Mouse (Mus musculus): ENCODE data around the gene Tbc1d22a. TPM values are rescaled to one million over a fixed set of nuclear protein-coding genes. Genes with fewer than 3 reads are reported as not detected.
A peak's percentile ranks its signal among the peaks of the same experiment; 100 is the strongest.

Tbc1d22a gene
- polyA plus RNA-seq, 1 experiment from 2014 or later, result 8.7 TPM

DNA sequence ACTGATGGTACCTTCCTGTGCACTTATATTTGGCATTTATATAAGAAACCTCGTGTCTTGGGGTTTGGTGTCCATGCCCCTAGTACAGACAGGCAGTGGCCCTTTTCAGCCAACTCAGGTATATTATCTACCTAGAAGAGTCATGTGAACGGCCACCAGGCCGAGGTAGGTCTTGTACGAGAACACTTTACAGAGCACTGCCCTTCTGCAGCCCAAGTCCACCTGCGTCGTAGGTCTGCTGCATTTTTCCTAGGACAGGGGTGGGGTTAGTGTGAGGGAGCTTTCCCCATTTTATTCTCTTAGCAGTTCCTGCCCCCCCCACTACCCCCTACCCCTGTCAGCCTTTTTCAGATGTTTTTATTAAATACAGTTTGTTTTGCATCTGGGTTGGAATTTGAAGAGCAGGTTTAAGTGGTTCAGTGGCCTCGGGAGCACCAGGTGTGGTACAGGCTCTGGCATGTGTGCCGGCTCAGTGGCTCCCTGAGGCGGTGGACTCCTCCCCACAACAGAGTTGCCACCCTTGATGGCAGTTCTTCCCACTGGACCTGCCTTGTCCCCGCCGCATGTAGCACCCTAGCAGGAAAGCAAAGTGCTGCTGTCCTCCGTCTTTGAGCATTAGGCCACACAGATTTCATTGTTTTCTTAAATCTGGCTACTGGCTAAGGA lies 277.3 kb downstream of the Tbc1d22a start:
- 89% methylated on average over 12 of the region's 12 CpGs for WGBS
- H3K4me1 ChIP-seq (replicated peaks; ENCODE audit: control insufficient read depth, insufficient read depth, low read length), result 0 out of 2 replicates have a peak, but pooled peaks cover 2% of the 10 kb centered on the region
- H3K9ac ChIP-seq (ENCODE audit: low read length), result no peak overlapping the region
- no peaks in the 10 kb centered on the region for H3K27me3 ChIP-seq (ENCODE audit: control insufficient read depth, insufficient read depth, low read length)
- H3K36me3 ChIP-seq (ENCODE audit: control insufficient read depth, insufficient read depth, low read length), result no peaks in the 10 kb centered on the region
- H3K9me3 ChIP-seq (ENCODE audit: control insufficient read depth, low read length), result no peaks in the 10 kb centered on the region
- no peak overlapping the region for H3K4me2 ChIP-seq (ENCODE audit: low read depth, low read length, severe bottlenecking)
- DNase-seq (ENCODE audit: low spot score) (no peak), ATAC-seq (replicated peaks; ENCODE audit: low FRiP score) (no peak)
- H3K27ac ChIP-seq (ENCODE audit: low read depth, low read length), result no peak overlapping the region
- no peak overlapping the region for H3K4me3 ChIP-seq (ENCODE audit: low read depth, low read length)

DNA sequence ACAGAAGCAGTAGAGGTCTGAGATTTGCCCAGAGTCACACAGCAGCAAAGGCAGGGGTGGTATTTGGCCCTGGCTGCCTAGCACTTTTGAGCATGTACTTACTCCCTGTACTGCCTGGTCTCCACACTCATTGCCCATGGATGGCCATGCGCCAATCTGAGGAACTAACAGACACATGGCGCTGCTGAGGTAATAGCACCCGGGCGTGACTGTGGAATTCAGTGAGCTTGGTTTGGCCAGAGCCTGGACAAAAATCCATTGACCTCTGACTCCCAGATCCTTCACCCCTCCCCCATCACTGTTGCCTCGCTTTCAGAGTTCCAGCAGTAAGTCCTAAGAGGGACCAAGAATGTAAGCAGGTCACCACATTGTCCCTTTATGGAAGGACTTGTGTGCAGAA lies 278.4 kb downstream of the Tbc1d22a start:
- ATAC-seq (replicated peaks; ENCODE audit: low FRiP score) (no peak), DNase-seq (ENCODE audit: low spot score) (no peak)
- Histone ChIP-seq H3K4me3 (ENCODE audit: low read depth, low read length) (no peak overlapping the region), H3K27me3 (ENCODE audit: control insufficient read depth, insufficient read depth, low read length) (no peaks in the 10 kb centered on the region), H3K9ac (ENCODE audit: low read length) (no peak overlapping the region), H3K4me2 (ENCODE audit: low read depth, low read length, severe bottlenecking) (no peak overlapping the region), H3K9me3 (ENCODE audit: control insufficient read depth, low read length) (no peaks in the 10 kb centered on the region), H3K4me1 (replicated peaks; ENCODE audit: control insufficient read depth, insufficient read depth, low read length) (no peaks in the 10 kb centered on the region), H3K36me3 (ENCODE audit: control insufficient read depth, insufficient read depth, low read length) (no peaks in the 10 kb centered on the region), H3K27ac (ENCODE audit: low read depth, low read length) (no peak overlapping the region)
- WGBS, result 80% methylated on average over 5 of the region's 5 CpGs

DNA sequence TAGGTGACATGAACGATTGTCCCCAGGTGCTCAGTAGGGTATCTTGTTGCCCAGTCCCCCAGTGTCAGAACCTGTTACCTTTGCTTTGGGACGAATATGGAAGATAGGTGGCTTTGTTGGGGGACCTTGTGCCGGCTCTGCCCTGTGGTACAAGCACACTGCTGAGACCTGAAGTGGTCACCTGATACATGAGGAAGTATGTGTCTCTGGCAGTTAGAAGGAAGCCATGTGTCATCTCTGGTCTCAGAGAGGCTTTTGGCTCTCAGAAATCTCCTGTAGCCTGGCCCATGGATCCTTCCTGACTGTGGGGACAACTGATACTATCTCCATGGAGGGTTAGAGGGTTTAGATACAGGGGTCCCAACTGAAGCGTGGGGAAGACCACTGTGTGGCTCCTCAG lies 281.9 kb downstream of the Tbc1d22a start:
- WGBS, result 88% methylated on average over 4 of the region's 4 CpGs
- Histone ChIP-seq H3K4me2 (ENCODE audit: low read depth, low read length, severe bottlenecking) (no peak overlapping the region), H3K4me3 (ENCODE audit: low read depth, low read length) (no peak overlapping the region), H3K36me3 (ENCODE audit: control insufficient read depth, insufficient read depth, low read length) (no peaks in the 10 kb centered on the region), H3K27me3 (ENCODE audit: control insufficient read depth, insufficient read depth, low read length) (no peaks in the 10 kb centered on the region), H3K4me1 (replicated peaks; ENCODE audit: control insufficient read depth, insufficient read depth, low read length) (no peaks in the 10 kb centered on the region), H3K27ac (ENCODE audit: low read depth, low read length) (no peak overlapping the region), H3K9ac (ENCODE audit: low read length) (no peak overlapping the region), H3K9me3 (ENCODE audit: control insufficient read depth, low read length) (no peaks in the 10 kb centered on the region)
- DNase-seq (ENCODE audit: low spot score), result no peak
- no peak for ATAC-seq (replicated peaks; ENCODE audit: low FRiP score)

DNA sequence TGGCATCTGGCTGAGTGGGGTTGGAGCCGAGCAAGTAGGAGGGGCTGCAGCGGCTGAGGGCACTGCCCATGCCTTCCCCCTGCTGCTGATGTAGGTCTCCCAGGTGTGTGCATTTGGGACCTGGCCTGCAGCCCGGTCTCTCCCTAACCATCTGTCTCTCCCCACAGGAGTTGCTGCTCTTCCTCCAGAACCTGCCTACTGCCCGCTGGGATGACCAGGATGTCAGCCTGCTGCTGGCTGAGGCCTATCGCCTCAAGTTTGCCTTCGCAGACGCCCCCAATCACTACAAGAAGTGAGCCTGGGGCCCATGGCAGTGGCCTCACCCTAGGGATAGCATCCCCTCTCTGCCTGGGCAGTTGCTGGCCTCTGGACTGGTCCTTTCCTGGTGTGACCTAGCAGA lies 282.4 kb downstream of the Tbc1d22a start:
- ATAC-seq (replicated peaks; ENCODE audit: low FRiP score) (no peak), DNase-seq (ENCODE audit: low spot score) (no peak)
- H3K36me3 ChIP-seq (ENCODE audit: control insufficient read depth, insufficient read depth, low read length), result no peaks in the 10 kb centered on the region
- H3K4me2 ChIP-seq (ENCODE audit: low read depth, low read length, severe bottlenecking), result no peak overlapping the region
- H3K9ac ChIP-seq (ENCODE audit: low read length), result no peak overlapping the region
- no peak overlapping the region for H3K4me3 ChIP-seq (ENCODE audit: low read depth, low read length)
- H3K27ac ChIP-seq (ENCODE audit: low read depth, low read length), result no peak overlapping the region
- no peaks in the 10 kb centered on the region for H3K27me3 ChIP-seq (ENCODE audit: control insufficient read depth, insufficient read depth, low read length)
- H3K4me1 ChIP-seq (replicated peaks; ENCODE audit: control insufficient read depth, insufficient read depth, low read length), result no peaks in the 10 kb centered on the region
- WGBS, result 89% methylated on average over 7 of the region's 7 CpGs
- H3K9me3 ChIP-seq (ENCODE audit: control insufficient read depth, low read length), result no peaks in the 10 kb centered on the region

DNA sequence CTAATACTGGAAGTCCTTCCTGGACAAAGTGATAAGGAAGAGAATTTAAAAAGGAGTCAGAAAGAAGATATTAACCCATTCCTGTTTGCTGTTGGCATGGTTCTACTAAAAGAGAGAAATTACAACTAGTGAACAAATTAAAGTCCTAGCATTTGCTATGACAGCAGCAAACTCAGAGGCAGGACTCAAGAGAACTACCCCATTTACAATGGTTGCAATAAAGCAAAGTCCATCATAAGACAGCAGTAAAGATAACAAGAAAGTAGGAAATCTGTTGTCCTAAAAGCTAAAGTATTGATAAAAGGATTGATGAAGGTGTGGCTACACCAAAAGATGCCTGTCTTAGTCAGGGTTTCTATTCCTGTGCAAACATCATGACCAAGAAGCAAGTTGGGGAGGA lies 286.3 kb downstream of the Tbc1d22a start:
- no peaks in the 10 kb centered on the region for H3K9me3 ChIP-seq (ENCODE audit: control insufficient read depth, low read length)
- H3K9ac ChIP-seq (ENCODE audit: low read length), result no peak overlapping the region
- no peak overlapping the region for H3K4me2 ChIP-seq (ENCODE audit: low read depth, low read length, severe bottlenecking)
- no peak for ATAC-seq (replicated peaks; ENCODE audit: low FRiP score)
- no peak overlapping the region for H3K4me3 ChIP-seq (ENCODE audit: low read depth, low read length)
- no peaks in the 10 kb centered on the region for H3K27me3 ChIP-seq (ENCODE audit: control insufficient read depth, insufficient read depth, low read length)
- H3K36me3 ChIP-seq (ENCODE audit: control insufficient read depth, insufficient read depth, low read length), result no peaks in the 10 kb centered on the region
- no peak for DNase-seq (ENCODE audit: low spot score)
- H3K4me1 ChIP-seq (replicated peaks; ENCODE audit: control insufficient read depth, insufficient read depth, low read length), result no peaks in the 10 kb centered on the region
- no peak overlapping the region for H3K27ac ChIP-seq (ENCODE audit: low read depth, low read length)

DNA sequence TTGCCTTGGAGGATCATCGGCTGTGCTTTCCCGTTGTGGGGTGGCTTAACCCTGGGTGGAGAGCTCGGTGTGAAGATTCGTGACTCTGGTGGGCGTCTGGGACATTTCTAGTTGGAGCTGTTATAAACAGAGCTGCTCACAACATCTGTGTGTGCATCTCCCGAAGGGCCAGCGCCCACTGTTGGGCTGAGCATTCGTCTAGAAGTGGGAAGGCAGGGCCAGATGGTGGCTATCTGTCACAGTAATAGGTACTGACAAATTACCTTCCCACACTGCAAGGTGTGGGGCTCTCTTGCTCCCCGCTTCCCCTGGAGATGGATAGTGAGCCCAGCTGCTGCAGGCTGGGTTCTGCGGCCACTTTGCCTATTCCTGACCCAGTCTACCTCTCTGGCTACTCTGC lies 289.2 kb downstream of the Tbc1d22a start:
- ATAC-seq (replicated peaks; ENCODE audit: low FRiP score), result no peak
- H3K4me2 ChIP-seq (ENCODE audit: low read depth, low read length, severe bottlenecking), result no peak overlapping the region
- no peak overlapping the region for H3K4me3 ChIP-seq (ENCODE audit: low read depth, low read length)
- no peak overlapping the region for H3K27ac ChIP-seq (ENCODE audit: low read depth, low read length)
- WGBS, result 90% methylated on average over 10 of the region's 10 CpGs
- no peak overlapping the region for H3K9ac ChIP-seq (ENCODE audit: low read length)
- H3K4me1 ChIP-seq (replicated peaks; ENCODE audit: control insufficient read depth, insufficient read depth, low read length), result no peaks in the 10 kb centered on the region
- H3K9me3 ChIP-seq (ENCODE audit: control insufficient read depth, low read length), result no peaks in the 10 kb centered on the region
- peak; percentile 43 for DNase-seq (ENCODE audit: low spot score)
- H3K27me3 ChIP-seq (ENCODE audit: control insufficient read depth, insufficient read depth, low read length), result no peaks in the 10 kb centered on the region
- no peaks in the 10 kb centered on the region for H3K36me3 ChIP-seq (ENCODE audit: control insufficient read depth, insufficient read depth, low read length)

DNA sequence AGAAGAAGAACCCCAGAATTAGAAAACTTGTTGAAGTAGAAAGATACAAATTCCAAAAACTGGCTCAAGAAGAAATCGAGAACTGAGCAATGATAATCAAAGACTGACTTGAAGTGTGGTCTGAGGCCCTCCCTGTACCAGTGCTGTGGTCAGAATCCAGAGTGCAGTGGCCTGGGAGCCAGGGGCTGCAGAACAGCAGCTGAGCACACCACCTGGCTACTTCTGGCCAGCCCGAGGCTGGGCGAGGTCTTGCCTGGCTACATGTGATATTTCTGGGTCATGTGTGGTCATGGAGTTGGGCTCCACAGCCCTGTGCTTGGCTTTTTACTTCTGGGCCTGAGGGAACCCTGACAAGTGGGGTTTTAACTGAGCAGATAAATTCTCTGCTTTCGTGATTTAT lies 292.4 kb downstream of the Tbc1d22a start:
- H3K4me2 ChIP-seq (ENCODE audit: low read depth, low read length, severe bottlenecking), result no peak overlapping the region
- DNase-seq (ENCODE audit: low spot score) (peak; percentile 28), ATAC-seq (replicated peaks; ENCODE audit: low FRiP score) (no peak)
- H3K36me3 ChIP-seq (ENCODE audit: control insufficient read depth, insufficient read depth, low read length), result no peaks in the 10 kb centered on the region
- no peak overlapping the region for H3K27ac ChIP-seq (ENCODE audit: low read depth, low read length)
- H3K9ac ChIP-seq (ENCODE audit: low read length), result no peak overlapping the region
- no peaks in the 10 kb centered on the region for H3K4me1 ChIP-seq (replicated peaks; ENCODE audit: control insufficient read depth, insufficient read depth, low read length)
- no peaks in the 10 kb centered on the region for H3K9me3 ChIP-seq (ENCODE audit: control insufficient read depth, low read length)
- WGBS, result 80% methylated on average over 4 of the region's 4 CpGs
- H3K27me3 ChIP-seq (ENCODE audit: control insufficient read depth, insufficient read depth, low read length), result no peaks in the 10 kb centered on the region
- no peak overlapping the region for H3K4me3 ChIP-seq (ENCODE audit: low read depth, low read length)

DNA sequence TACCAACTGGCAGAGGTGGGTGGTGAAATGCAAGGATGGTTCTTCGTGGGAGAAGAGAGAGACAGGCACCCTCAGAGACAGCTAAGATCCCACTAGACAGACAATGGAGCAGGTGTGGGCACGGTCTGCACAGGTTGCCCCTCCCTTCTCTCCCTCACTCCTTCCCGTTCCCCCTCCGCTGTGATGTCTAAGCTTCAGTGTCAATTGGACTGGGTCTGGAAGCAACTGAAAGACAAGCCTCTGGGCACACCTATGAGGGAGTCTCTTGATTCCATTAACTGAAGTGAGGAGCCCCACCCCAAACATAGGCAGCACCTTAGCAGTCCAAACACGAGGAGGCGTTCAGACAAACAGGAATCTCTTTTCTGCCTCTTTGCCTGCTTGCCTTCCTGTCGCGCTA lies 293.3 kb downstream of the Tbc1d22a start:
- peak; percentile 31 for DNase-seq (ENCODE audit: low spot score)
- no peak overlapping the region for H3K4me2 ChIP-seq (ENCODE audit: low read depth, low read length, severe bottlenecking)
- no peaks in the 10 kb centered on the region for H3K9me3 ChIP-seq (ENCODE audit: control insufficient read depth, low read length)
- no peaks in the 10 kb centered on the region for H3K27me3 ChIP-seq (ENCODE audit: control insufficient read depth, insufficient read depth, low read length)
- H3K36me3 ChIP-seq (ENCODE audit: control insufficient read depth, insufficient read depth, low read length), result no peaks in the 10 kb centered on the region
- no peaks in the 10 kb centered on the region for H3K4me1 ChIP-seq (replicated peaks; ENCODE audit: control insufficient read depth, insufficient read depth, low read length)
- no peak for ATAC-seq (replicated peaks; ENCODE audit: low FRiP score)
- no peak overlapping the region for H3K27ac ChIP-seq (ENCODE audit: low read depth, low read length)
- WGBS, result 82% methylated on average over 8 of the region's 8 CpGs
- H3K9ac ChIP-seq (ENCODE audit: low read length), result no peak overlapping the region
- H3K4me3 ChIP-seq (ENCODE audit: low read depth, low read length), result no peak overlapping the region

DNA sequence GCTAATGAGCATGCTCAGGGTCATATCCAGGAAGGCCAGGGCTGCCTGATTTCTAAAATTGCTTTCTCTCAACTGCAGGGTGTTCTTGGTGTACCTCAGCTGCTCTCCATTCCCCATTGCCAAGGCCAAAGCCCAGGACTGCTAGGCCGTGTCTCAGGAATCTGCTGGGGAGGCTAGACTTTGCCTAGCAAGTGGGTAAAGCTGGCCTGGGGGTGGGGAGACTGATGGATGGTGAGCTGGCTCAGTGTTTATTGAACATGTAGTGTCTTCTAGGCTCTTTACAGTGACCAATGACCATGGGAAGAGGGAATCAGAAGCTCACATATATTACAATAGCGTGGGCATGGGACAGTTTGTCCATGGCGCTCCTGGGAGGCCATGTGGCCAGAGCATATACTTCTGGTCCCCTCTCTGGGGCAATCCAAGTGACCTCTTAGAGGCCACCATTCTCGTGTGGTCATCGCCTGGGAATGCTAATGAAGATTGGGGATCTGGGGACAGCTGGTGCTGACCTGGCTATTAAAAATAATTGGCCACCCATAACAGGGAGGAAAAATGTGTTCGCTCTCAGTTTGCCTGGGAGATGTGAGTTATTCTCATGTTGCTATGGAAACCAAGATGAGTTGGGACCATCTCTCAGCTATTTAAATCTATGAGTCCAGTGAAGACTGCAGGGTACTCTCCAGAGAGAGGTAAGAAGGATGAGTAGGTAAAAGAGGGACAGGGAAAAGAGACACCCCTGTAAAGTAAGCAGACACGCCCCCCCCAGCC lies 294.3 kb downstream of the Tbc1d22a start:
- no peaks in the 10 kb centered on the region for H3K4me1 ChIP-seq (replicated peaks; ENCODE audit: control insufficient read depth, insufficient read depth, low read length)
- no peaks in the 10 kb centered on the region for H3K36me3 ChIP-seq (ENCODE audit: control insufficient read depth, insufficient read depth, low read length)
- no peaks in the 10 kb centered on the region for H3K27me3 ChIP-seq (ENCODE audit: control insufficient read depth, insufficient read depth, low read length)
- ATAC-seq (replicated peaks; ENCODE audit: low FRiP score), result no peak
- H3K4me3 ChIP-seq (ENCODE audit: low read depth, low read length), result no peak overlapping the region
- no peak overlapping the region for H3K4me2 ChIP-seq (ENCODE audit: low read depth, low read length, severe bottlenecking)
- peak; percentile 26 for DNase-seq (ENCODE audit: low spot score)
- H3K9ac ChIP-seq (ENCODE audit: low read length), result no peak overlapping the region
- no peaks in the 10 kb centered on the region for H3K9me3 ChIP-seq (ENCODE audit: control insufficient read depth, low read length)
- no peak overlapping the region for H3K27ac ChIP-seq (ENCODE audit: low read depth, low read length)
- WGBS, result 70% methylated on average over 7 of the region's 7 CpGs

All from forebrain, embryonic 11.5 days (tissue).